Comparison of ENCODE assay signal across 8 mouse cellular contexts in the genomic region with DNA sequence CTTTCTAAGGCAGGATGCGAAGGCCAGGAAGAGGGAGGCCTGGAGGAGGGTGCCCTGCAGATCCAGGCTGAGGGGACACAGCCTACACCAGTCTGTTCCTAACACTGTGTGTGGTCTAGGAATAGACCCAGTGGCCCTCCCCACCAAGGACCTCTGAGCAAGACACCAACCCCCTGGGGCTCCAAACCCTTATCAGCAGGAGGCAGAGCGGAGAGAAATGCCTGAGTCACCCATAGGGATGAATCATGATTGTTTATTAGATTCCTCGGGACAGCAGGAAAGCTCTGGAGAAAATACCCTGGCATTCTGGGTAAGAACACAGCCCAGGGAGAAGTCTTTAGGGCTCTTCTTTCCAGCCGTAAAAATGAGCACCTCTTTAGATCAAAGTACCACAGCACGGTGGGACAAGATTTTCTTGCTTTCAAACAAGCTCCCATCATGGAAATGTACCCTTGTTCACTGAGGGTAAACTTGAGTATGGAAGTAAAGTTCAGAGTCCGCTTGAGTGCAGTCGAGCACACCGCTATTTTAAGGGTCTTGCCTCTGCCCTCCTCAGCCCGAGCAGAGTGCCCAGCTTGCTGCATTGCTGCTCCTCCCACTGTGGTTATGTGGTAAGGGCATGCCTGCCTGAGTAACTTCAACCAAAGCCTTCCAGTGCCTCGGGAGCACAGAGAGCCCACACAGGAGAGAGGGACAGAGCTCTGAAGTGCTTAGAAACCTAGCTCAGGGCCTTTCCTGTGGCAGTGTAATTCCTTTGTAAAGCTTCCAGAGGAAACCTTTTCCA. TPM values are rescaled to one million over a fixed set of nuclear protein-coding genes. Genes with fewer than 3 reads are reported as not detected.
A peak's percentile ranks its signal among the peaks of the same experiment; 100 is the strongest.
DNase-seq lines count a peak whose midpoint lies in the region; ATAC-seq and TF ChIP-seq lines count a peak whose summit lies in the region.

No protein-coding gene starts in this region.

- H3K4me3 ChIP-seq in kidney, embryonic 14.5 days (ENCODE audit: low read length), result no peak overlapping the region
- H3K4me3 ChIP-seq in lung, postnatal 0 days (ENCODE audit: low read depth, low read length), result no peak overlapping the region
- H3K4me3 ChIP-seq in midbrain, postnatal 0 days (ENCODE audit: low read depth, low read length), result no peak overlapping the region

- in situ Hi-C loops in Patski (cut with MboI; ENCODE audit: low pct_unique_long_range_greater_than_20kb), result loop anchor here (5.0 to 10.0 kb wide), 2 partner anchors 52 to 135 kb away; a partner anchor contains a TSS

- H3K9me3 ChIP-seq in kidney, embryonic 14.5 days (ENCODE audit: control insufficient read depth, low read length), result no peaks in the 10 kb centered on the region
- H3K9me3 ChIP-seq in lung, postnatal 0 days (ENCODE audit: low read length), result no peaks in the 10 kb centered on the region
- H3K9me3 ChIP-seq in midbrain, postnatal 0 days (ENCODE audit: low read length), result no peaks in the 10 kb centered on the region

- peak; percentile 92 for TF ChIP-seq EP300 in lung, postnatal 0 days (IDR thresholded peaks at IDR 0.05)

- peak; percentile 86 for ATAC-seq in Patski
- ATAC-seq in kidney, embryonic 14.5 days (ENCODE audit: low FRiP score, low TSS enrichment), result peak; percentile 59
- ATAC-seq in lung, postnatal 0 days, result peak; percentile 59
- no peak for ATAC-seq in midbrain, postnatal 0 days (ENCODE audit: low FRiP score)
- ATAC-seq in activated CD4-positive, CD25-positive, alpha-beta regulatory T cell, adult 4 months, result no peak

- peak; percentile 76 for DNase-seq in adrenal gland, adult 8-10 months
- no peak for DNase-seq in adrenal gland, postnatal 25 days
- DNase-seq in Patski (ENCODE audit: low read depth, low spot score), result peak; percentile 73
- DNase-seq in lung, postnatal 0 days (ENCODE audit: low spot score), result peak; percentile 80
- no peak for DNase-seq in left cerebral cortex, postnatal 25 days (ENCODE audit: low spot score in 2 of 2)
- DNase-seq in midbrain, postnatal 0 days (ENCODE audit: low spot score), result no peak

- no peak for TF ChIP-seq CTCF in Patski (IDR thresholded peaks at IDR 0.05)
- TF ChIP-seq CTCF in lung, postnatal 0 days (IDR thresholded peaks at IDR 0.05), result no peak
- no peak for TF ChIP-seq CTCF in midbrain, postnatal 0 days (IDR thresholded peaks at IDR 0.05)

- H3K4me2 ChIP-seq in kidney, embryonic 14.5 days (replicated peaks; ENCODE audit: low read depth, low read length), result 0 out of 2 replicates have a peak overlapping the region, but pooled peaks have one; percentile 4
- H3K4me2 ChIP-seq in lung, postnatal 0 days (replicated peaks; ENCODE audit: low read depth, low read length), result no peak overlapping the region
- no peak overlapping the region for H3K4me2 ChIP-seq in midbrain, postnatal 0 days (ENCODE audit: low read depth, low read length, poor library complexity, severe bottlenecking)

- peaks cover 4% of the 10 kb centered on the region; the same call in 1 of the 2 replicates for H3K36me3 ChIP-seq in kidney, embryonic 14.5 days (ENCODE audit: control insufficient read depth, insufficient read depth, low read length)
- no peaks in the 10 kb centered on the region for H3K36me3 ChIP-seq in lung, postnatal 0 days (ENCODE audit: insufficient read depth, low read length)
- no peaks in the 10 kb centered on the region for H3K36me3 ChIP-seq in midbrain, postnatal 0 days (ENCODE audit: insufficient read depth, low read length)

- peaks cover 72% of the 10 kb centered on the region for H3K4me1 ChIP-seq in kidney, embryonic 14.5 days (ENCODE audit: control insufficient read depth, insufficient read depth, low read length)
- peaks cover 56% of the 10 kb centered on the region for H3K4me1 ChIP-seq in lung, postnatal 0 days (ENCODE audit: insufficient read depth, low read depth, low read length)
- no peaks in the 10 kb centered on the region for H3K4me1 ChIP-seq in midbrain, postnatal 0 days (ENCODE audit: insufficient read depth, low read length)

- H3K27ac ChIP-seq in kidney, embryonic 14.5 days (ENCODE audit: low read depth, low read length), result peak overlapping the region; percentile 75
- H3K27ac ChIP-seq in lung, postnatal 0 days (ENCODE audit: low read length), result peak overlapping the region; percentile 78
- no peak overlapping the region for H3K27ac ChIP-seq in midbrain, postnatal 0 days (ENCODE audit: low read depth, low read length)

- intact Hi-C loops in left cerebral cortex, postnatal 25 days (cut with DNase I), result no loop called here

- H3K9ac ChIP-seq in kidney, embryonic 14.5 days (ENCODE audit: low read depth, low read length), result peak overlapping the region; percentile 28; the same call in 1 of the 2 replicates
- H3K9ac ChIP-seq in lung, postnatal 0 days (replicated peaks; ENCODE audit: low read depth), result no peak overlapping the region
- no peak overlapping the region for H3K9ac ChIP-seq in midbrain, postnatal 0 days (replicated peaks; ENCODE audit: low read length, poor library complexity, severe bottlenecking)

- WGBS in kidney, embryonic 14.5 days, result 12% methylated on average over 10 of the region's 10 CpGs
- WGBS in lung, postnatal 0 days, result 16% methylated on average over 10 of the region's 10 CpGs
- 51% methylated on average over 10 of the region's 10 CpGs for WGBS in midbrain, postnatal 0 days

- CTCF ChIA-PET in Patski (lab: Charles Lee), result interaction anchor here (1.1 to 1.3 kb wide), 2 partner anchors 53 to 133 kb away, joined by 5 read pairs; a partner anchor contains a TSS

- POLR2A ChIA-PET in Patski (lab: Charles Lee), result interaction anchor here (1.6 kb wide), 1 partner anchor 51 kb away, joined by 4 read pairs; no protein-coding TSS in a partner anchor

- H3K27me3 ChIP-seq in Patski, result no peaks in the 10 kb centered on the region
- H3K27me3 ChIP-seq in kidney, embryonic 14.5 days (ENCODE audit: control insufficient read depth, insufficient read depth, low read length), result no peaks in the 10 kb centered on the region
- no peaks in the 10 kb centered on the region for H3K27me3 ChIP-seq in lung, postnatal 0 days (replicated peaks; ENCODE audit: insufficient read depth, low read length)
- H3K27me3 ChIP-seq in midbrain, postnatal 0 days (ENCODE audit: insufficient read depth, low read length), result no peaks in the 10 kb centered on the region

RNA-seq across cellular contexts. Expression of a gene that starts 52.6 kb away (rescaled TPM):
- 100 to 1,000 TPM; 122 to 162 (median 137) TPM for total RNA-seq in adrenal gland, adult 8-10 months (2022)
- total RNA-seq in adrenal gland, postnatal 25 days (2021), result 214 and 239 TPM in 2 replicates
- 206 TPM for polyA plus RNA-seq in Patski (2021)
- polyA plus RNA-seq in kidney, embryonic 14.5 days (2014; fragmentation: Nextera tagmentation; extraction: Ambion mirVana), result 45.1 and 82.2 TPM in 2 replicates
- 183 and 189 TPM in 2 replicates for polyA plus RNA-seq in lung, postnatal 0 days (2015; fragmentation: Nextera tagmentation; extraction: Ambion mirVana)
- 10 to 100 TPM; 47.5 to 52.4 TPM for total RNA-seq in left cerebral cortex, postnatal 25 days (2021)
- 92.5 and 103 TPM in 2 replicates for total RNA-seq in midbrain, postnatal 0 days (2014; rRNA removed)
- 30.0 and 31.3 TPM in 2 replicates for polyA plus RNA-seq in midbrain, postnatal 0 days (2015; fragmentation: Nextera tagmentation; extraction: Ambion mirVana)
- not detected for polyA plus RNA-seq in activated CD4-positive, CD25-positive, alpha-beta regulatory T cell, adult 4 months (2017; shearing (Covaris generic))

RNA-seq across cellular contexts. Expression of a gene that starts 52.6 kb away (rescaled TPM):
- total RNA-seq in adrenal gland, adult 8-10 months (2022), result 100 to 1,000 TPM; 276 to 357 (median 298) TPM
- 385 and 411 TPM in 2 replicates for total RNA-seq in adrenal gland, postnatal 25 days (2021)
- 336 TPM for polyA plus RNA-seq in Patski (2021)
- polyA plus RNA-seq in kidney, embryonic 14.5 days (2014; fragmentation: Nextera tagmentation; extraction: Ambion mirVana), result 169 and 322 TPM in 2 replicates
- 346 and 376 TPM in 2 replicates for polyA plus RNA-seq in lung, postnatal 0 days (2015; fragmentation: Nextera tagmentation; extraction: Ambion mirVana)
- 10 to 100 TPM; 55.5 to 63.1 TPM for total RNA-seq in left cerebral cortex, postnatal 25 days (2021)
- 193 and 219 TPM in 2 replicates for total RNA-seq in midbrain, postnatal 0 days (2014; rRNA removed)
- 45.2 and 48.2 TPM in 2 replicates for polyA plus RNA-seq in midbrain, postnatal 0 days (2015; fragmentation: Nextera tagmentation; extraction: Ambion mirVana)
- polyA plus RNA-seq in activated CD4-positive, CD25-positive, alpha-beta regulatory T cell, adult 4 months (2017; shearing (Covaris generic)), result not detected

Comparison
In these comparisons a context has a peak if more than half of its experiments do, and no peak if none do; other contexts are left out.
1. DNase-seq: peak in adrenal gland, adult 8-10 months (single experiment), Patski (single experiment) and lung, postnatal 0 days (single experiment); none in adrenal gland, postnatal 25 days (single experiment), left cerebral cortex, postnatal 25 days (0 of 2) and midbrain, postnatal 0 days (single experiment).
2. ATAC-seq: peak in Patski (single experiment), kidney, embryonic 14.5 days (single experiment) and lung, postnatal 0 days (single experiment); none in midbrain, postnatal 0 days (single experiment) and activated CD4-positive, CD25-positive, alpha-beta regulatory T cell, adult 4 months (single experiment).
3. RNA of a gene that starts 52.6 kb away (polyA plus RNA-seq): 206 TPM in Patski (single experiment), 183 to 189 TPM in lung, postnatal 0 days, 45.1 to 82.2 TPM in kidney, embryonic 14.5 days and 30.0 to 31.3 TPM in midbrain, postnatal 0 days; not detected in activated CD4-positive, CD25-positive, alpha-beta regulatory T cell, adult 4 months; every median in the first group is over 10 times any median in the second.
4. RNA of a gene that starts 52.6 kb away (polyA plus RNA-seq): 346 to 376 TPM in lung, postnatal 0 days, 336 TPM in Patski (single experiment), 169 to 322 TPM in kidney, embryonic 14.5 days and 45.2 to 48.2 TPM in midbrain, postnatal 0 days; not detected in activated CD4-positive, CD25-positive, alpha-beta regulatory T cell, adult 4 months; every median in the first group is over 10 times any median in the second.